Mouse (Mus musculus) liver, embryonic 15.5 days (tissue): ENCODE measurements at regions not wholly inside any gene's neighbourhood (a gene's known extent, or its start where the extent isn't known, plus 50 kb on each side); places are given as distances from the start of the nearest gene placed in this dataset.

Source experiments
- ATAC-seq: fragments of 200-750 bp; cut with Nextera tagmentation; 2 replicates; pipeline ENCODE4 v1.8.0; 2017; ENCODE audit warnings: moderate number of reproducible peaks, mild to moderate bottlenecking, moderate library complexity; ENCODE audit not compliant: insufficient read depth
- H3K27ac ChIP-seq: fragments of 300-500 bp; sonication (generic); replicated peaks from 2 replicates; pipeline ENCODE4 v1.5.1; 2015; ENCODE audit warnings: mild to moderate bottlenecking, inconsistent platforms
- H3K27me3 ChIP-seq: fragments of 300-500 bp; sonication (generic); 2 replicates; pipeline ENCODE4 v1.6.1; 2015; ENCODE audit warnings: mild to moderate bottlenecking, inconsistent platforms
- H3K36me3 ChIP-seq: fragments of 300-500 bp; sonication (generic); replicated peaks from 2 replicates; pipeline ENCODE4 v1.6.1; 2015; ENCODE audit warnings: moderate library complexity, mild to moderate bottlenecking, inconsistent platforms
- H3K4me1 ChIP-seq: fragments of 300-500 bp; sonication (generic); replicated peaks from 2 replicates; pipeline ENCODE4 v1.6.1; 2015; ENCODE audit warnings: inconsistent platforms
- H3K4me2 ChIP-seq: fragments of 300-500 bp; sonication (generic); 2 replicates; pipeline ENCODE4 v1.6.1; 2015; ENCODE audit warnings: moderate library complexity, mild to moderate bottlenecking, inconsistent platforms
- H3K4me3 ChIP-seq: fragments of 300-500 bp; sonication (generic); replicated peaks from 2 replicates; pipeline ENCODE4 v1.5.1; 2015; ENCODE audit warnings: mild to moderate bottlenecking, inconsistent platforms
- H3K9ac ChIP-seq: fragments of 300-500 bp; sonication (generic); 2 replicates; pipeline ENCODE4 v1.6.1; 2015; ENCODE audit warnings: moderate library complexity, mild to moderate bottlenecking, inconsistent platforms
- H3K9me3 ChIP-seq: fragments of 300-500 bp; sonication (generic); replicated peaks from 2 replicates; pipeline ENCODE4 v1.6.1; 2016; ENCODE audit warnings: inconsistent platforms
- WGBS: fragments of 180-500 bp; shearing (Covaris S2); methylation state at CpG from one replicate; pipeline ENCODE4 v1.1.7; 2015; ENCODE audit warnings: mixed read lengths; ENCODE audit not compliant: insufficient replicate concordance; 5-methylcytosine and 5-hydroxymethylcytosine counted together

- no peak overlapping the region for H3K4me2 ChIP-seq
- no peaks in the 10 kb centered on the region for H3K27me3 ChIP-seq
- H3K9me3 ChIP-seq: no peaks in the 10 kb centered on the region
- no peaks in the 10 kb centered on the region for H3K36me3 ChIP-seq
- H3K9ac ChIP-seq: no peak overlapping the region
- 20% methylated on average over 2 of the region's 2 CpGs for WGBS
- no peak overlapping the region for H3K4me3 ChIP-seq
- no peaks in the 10 kb centered on the region for H3K4me1 ChIP-seq
- H3K27ac ChIP-seq: no peak overlapping the region
- no peak for ATAC-seq
These were observed 506.4 kb upstream of the Camk1g start for GRCm38 (mm10) chr1:193876540-193876939.

- no peak for ATAC-seq
These were observed 506.0 kb upstream of the Camk1g start for GRCm38 (mm10) chr1:193876121-193876520.

GRCm38 (mm10) chr1:193875287-193875686 lies 505.2 kb upstream of the Camk1g start:
- Histone ChIP-seq H3K36me3 (no peaks in the 10 kb centered on the region), H3K27me3 (no peaks in the 10 kb centered on the region), H3K27ac (no peak overlapping the region), H3K9me3 (no peaks in the 10 kb centered on the region), H3K4me3 (no peak overlapping the region), H3K9ac (no peak overlapping the region), H3K4me2 (no peak overlapping the region), H3K4me1 (no peaks in the 10 kb centered on the region)
- 53% methylated on average over 3 of the region's 3 CpGs for WGBS
- ATAC-seq: no peak

More at GRCm38 (mm10) chr1:193876121-193876520, 506.0 kb upstream of the Camk1g start:
- Histone ChIP-seq H3K4me1 (no peaks in the 10 kb centered on the region), H3K4me3 (no peak overlapping the region), H3K9ac (no peak overlapping the region), H3K4me2 (no peak overlapping the region), H3K9me3 (no peaks in the 10 kb centered on the region), H3K27me3 (no peaks in the 10 kb centered on the region), H3K36me3 (no peaks in the 10 kb centered on the region), H3K27ac (no peak overlapping the region)

DNA sequence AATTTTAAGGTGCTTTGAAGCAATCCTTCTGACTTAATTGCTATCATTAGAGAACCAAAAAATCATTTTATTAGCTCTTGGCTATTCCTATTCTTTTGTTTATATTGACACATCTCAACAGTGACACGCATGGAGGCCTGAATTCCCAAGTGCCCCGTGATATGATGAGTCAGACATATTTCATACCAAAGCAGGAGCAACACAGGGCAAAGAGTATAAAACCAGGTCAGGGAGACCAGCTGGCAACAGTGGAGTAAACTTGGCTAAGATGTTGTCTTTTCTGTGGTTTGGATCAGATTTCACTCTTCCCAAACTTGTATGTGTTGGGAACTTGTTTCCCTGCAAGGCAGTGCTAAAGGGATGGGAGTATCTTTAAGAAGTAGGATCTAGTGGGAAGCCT lies 500.6 kb upstream of the Camk1g start:
- Histone ChIP-seq H3K27me3 (no peaks in the 10 kb centered on the region), H3K36me3 (no peaks in the 10 kb centered on the region), H3K9me3 (no peaks in the 10 kb centered on the region), H3K9ac (no peak overlapping the region), H3K27ac (no peak overlapping the region), H3K4me3 (no peak overlapping the region), H3K4me2 (no peak overlapping the region), H3K4me1 (no peaks in the 10 kb centered on the region)
- no peak for ATAC-seq
- WGBS: 54% methylated on average over 2 of the region's 2 CpGs

DNA sequence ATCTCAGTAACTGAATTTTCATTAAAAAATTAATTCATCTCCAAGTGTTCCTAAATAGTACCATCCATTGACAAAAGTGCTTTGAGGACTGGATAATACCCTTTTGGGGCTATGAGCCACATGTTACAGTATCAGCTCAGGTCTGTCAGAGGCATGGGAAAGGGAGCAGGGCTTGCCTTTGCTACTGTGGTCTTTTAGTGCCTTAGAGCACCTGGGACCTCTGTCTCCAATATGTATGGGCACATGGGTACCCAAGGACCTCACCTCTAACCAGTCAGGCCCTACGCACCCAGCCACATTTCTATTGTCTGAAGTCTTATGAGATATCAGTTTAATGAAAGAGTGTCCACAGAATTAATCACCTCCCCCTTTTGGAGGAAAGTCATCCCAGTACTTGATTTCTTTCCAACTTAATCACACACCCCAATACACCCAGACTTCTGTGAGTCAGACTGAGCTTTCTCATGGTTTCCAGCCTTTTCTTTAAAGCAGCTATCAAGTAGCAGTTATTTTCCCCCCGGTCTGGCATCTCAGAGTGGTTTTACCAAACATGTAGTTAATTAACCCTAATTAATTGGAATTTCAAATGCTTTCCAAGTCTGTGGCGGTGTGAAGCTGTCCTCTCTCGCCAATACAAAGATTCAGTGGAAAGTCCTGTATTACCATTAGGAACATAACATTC lies 498.7 kb upstream of the Camk1g start:
- no peaks in the 10 kb centered on the region for H3K4me1 ChIP-seq
- WGBS: 63% methylated on average over 4 of the region's 4 CpGs
- no peak overlapping the region for H3K9ac ChIP-seq
- H3K9me3 ChIP-seq: no peaks in the 10 kb centered on the region
- H3K4me2 ChIP-seq: no peak overlapping the region
- no peaks in the 10 kb centered on the region for H3K27me3 ChIP-seq
- ATAC-seq: no peak
- no peak overlapping the region for H3K27ac ChIP-seq
- H3K4me3 ChIP-seq: no peak overlapping the region
- no peaks in the 10 kb centered on the region for H3K36me3 ChIP-seq

DNA sequence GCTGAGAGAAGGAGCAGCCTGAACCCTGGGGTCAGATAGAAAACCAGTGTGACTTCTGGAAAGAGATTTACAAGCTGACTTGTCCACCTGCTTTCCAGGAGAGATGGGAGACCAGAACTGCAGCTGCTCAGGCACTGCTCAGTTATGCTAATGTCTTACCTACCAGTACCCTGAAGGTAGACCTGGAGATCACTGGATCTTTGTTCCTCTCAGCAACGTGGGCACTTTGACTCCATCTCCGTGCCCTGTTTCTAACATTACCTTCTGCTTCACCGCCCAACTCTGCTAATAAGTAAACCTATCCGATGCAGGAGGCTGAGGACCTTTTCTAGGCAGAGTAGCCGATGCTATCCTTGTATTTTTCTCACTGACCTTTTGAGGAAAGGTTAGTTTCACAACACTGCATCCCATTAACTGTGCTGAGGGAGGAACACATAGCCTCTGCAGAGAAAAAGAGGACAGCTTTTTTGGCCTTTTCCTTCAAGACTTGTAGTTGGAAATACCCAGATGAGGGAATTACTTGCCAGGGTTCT lies 490.7 kb upstream of the Camk1g start:
- WGBS: 47% methylated on average over 5 of the region's 5 CpGs
- H3K9ac ChIP-seq: no peak overlapping the region
- H3K27me3 ChIP-seq: no peaks in the 10 kb centered on the region
- no peak for ATAC-seq
- H3K4me2 ChIP-seq: no peak overlapping the region
- H3K27ac ChIP-seq: no peak overlapping the region
- no peaks in the 10 kb centered on the region for H3K9me3 ChIP-seq
- no peaks in the 10 kb centered on the region for H3K4me1 ChIP-seq
- H3K36me3 ChIP-seq: no peaks in the 10 kb centered on the region
- H3K4me3 ChIP-seq: no peak overlapping the region

DNA sequence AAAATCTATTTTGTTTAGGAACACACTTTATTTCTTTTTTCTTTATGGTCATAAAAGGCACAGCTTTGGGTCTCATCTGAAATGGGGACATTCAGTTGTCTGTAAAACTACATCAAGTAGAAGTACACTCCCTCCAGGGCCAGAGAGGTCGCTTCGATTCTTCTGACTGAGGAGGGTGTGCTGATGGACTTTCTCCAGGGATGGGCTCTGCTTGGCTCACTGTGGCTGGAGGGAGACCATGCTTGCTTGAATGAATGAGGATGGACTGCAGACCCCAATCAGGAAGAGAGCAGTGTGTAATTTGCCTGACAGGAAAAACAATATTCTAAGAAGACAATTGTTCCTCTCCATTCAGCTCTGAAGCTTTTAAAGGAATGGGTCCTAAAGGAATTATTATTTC lies 490.3 kb upstream of the Camk1g start:
- Histone ChIP-seq H3K4me3 (no peak overlapping the region), H3K27me3 (no peaks in the 10 kb centered on the region), H3K27ac (no peak overlapping the region), H3K9ac (no peak overlapping the region), H3K36me3 (no peaks in the 10 kb centered on the region), H3K4me1 (no peaks in the 10 kb centered on the region), H3K4me2 (no peak overlapping the region), H3K9me3 (no peaks in the 10 kb centered on the region)
- no peak for ATAC-seq
- 70% methylated on average over 2 of the region's 2 CpGs for WGBS

GRCm38 (mm10) chr1:193859257-193860125 lies 489.4 kb upstream of the Camk1g start:
- no peak overlapping the region for H3K4me2 ChIP-seq
- H3K9me3 ChIP-seq: no peaks in the 10 kb centered on the region
- no peak for ATAC-seq
- H3K9ac ChIP-seq: no peak overlapping the region
- WGBS: 47% methylated on average over 10 of the region's 10 CpGs
- no peaks in the 10 kb centered on the region for H3K27me3 ChIP-seq
- no peaks in the 10 kb centered on the region for H3K4me1 ChIP-seq
- H3K27ac ChIP-seq: no peak overlapping the region
- no peak overlapping the region for H3K4me3 ChIP-seq
- H3K36me3 ChIP-seq: no peaks in the 10 kb centered on the region

DNA sequence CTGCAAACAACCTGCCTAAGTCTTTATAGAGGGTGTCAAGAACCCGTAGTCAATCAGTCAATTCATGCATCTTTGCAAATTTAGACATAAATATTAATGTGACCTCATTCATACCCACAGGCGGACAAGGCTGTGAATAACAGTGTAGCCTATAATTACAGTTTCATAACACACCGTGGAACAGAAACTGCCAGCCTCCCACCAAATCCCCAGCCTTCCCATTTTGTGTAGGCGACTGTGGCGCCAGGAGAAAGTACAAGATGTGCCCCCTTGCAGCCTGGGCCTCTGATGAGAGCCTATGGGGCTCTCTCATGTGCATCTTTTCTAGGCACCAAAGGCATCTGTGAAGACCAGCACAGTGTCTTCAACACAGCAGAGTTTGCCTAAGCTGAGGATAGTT lies 477.8 kb upstream of the Camk1g start:
- H3K27me3 ChIP-seq: no peaks in the 10 kb centered on the region
- no peaks in the 10 kb centered on the region for H3K9me3 ChIP-seq
- H3K4me1 ChIP-seq: no peaks in the 10 kb centered on the region
- no peaks in the 10 kb centered on the region for H3K36me3 ChIP-seq
- no peak for ATAC-seq
- H3K4me2 ChIP-seq: no peak overlapping the region
- H3K9ac ChIP-seq: no peak overlapping the region
- no peak overlapping the region for H3K4me3 ChIP-seq
- WGBS: 39% methylated on average over 5 of the region's 5 CpGs
- H3K27ac ChIP-seq: no peak overlapping the region

- H3K36me3 ChIP-seq: no peaks in the 10 kb centered on the region
- H3K27ac ChIP-seq: no peak overlapping the region
- H3K9ac ChIP-seq: no peak overlapping the region
- no peak overlapping the region for H3K4me2 ChIP-seq
- no peaks in the 10 kb centered on the region for H3K27me3 ChIP-seq
- no peaks in the 10 kb centered on the region for H3K9me3 ChIP-seq
- H3K4me1 ChIP-seq: no peaks in the 10 kb centered on the region
- ATAC-seq: no peak
- no peak overlapping the region for H3K4me3 ChIP-seq
These were observed 474.8 kb upstream of the Camk1g start for GRCm38 (mm10) chr1:193844868-193845267.

GRCm38 (mm10) chr1:193844461-193844860 lies 474.4 kb upstream of the Camk1g start:
- H3K27ac ChIP-seq: no peak overlapping the region
- H3K4me1 ChIP-seq: no peaks in the 10 kb centered on the region
- WGBS: 8% methylated on average over 1 of the region's 1 CpGs
- H3K36me3 ChIP-seq: no peaks in the 10 kb centered on the region
- H3K4me3 ChIP-seq: no peak overlapping the region
- H3K27me3 ChIP-seq: no peaks in the 10 kb centered on the region
- no peak overlapping the region for H3K4me2 ChIP-seq
- no peak for ATAC-seq
- no peak overlapping the region for H3K9ac ChIP-seq
- no peaks in the 10 kb centered on the region for H3K9me3 ChIP-seq
